In the genomic region with DNA sequence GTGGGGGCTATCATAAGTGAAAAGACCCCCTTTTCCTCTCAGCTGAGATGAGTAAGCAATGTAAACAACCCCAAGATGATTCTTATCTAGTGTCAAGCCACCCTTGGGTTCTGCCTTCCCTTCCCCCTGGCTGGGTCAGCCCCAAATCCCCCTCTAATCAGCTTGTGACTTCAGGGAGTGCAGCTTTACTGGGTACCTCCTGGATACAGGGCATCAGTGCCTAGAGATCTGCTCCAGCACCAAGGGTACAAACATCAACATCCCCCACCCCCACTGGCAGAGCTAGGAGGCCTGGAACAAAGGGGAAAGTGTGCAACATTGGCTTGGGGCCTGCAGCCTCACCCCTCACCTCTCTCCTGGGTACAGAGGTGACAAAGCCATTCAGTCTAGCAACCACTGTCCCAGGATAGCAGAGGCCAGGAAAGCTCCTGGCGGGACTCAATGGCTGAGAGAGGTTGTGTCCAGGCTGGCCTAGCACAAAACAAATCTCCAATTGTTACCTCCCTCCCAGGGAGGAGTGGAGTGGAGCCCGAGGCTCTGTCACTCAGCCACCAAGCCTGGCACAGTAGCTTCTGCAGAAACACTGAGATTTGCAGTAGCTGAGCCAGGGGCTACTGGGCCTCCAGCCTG, we compare ENCODE assay signal across 9 mouse cellular contexts. TPM values are rescaled to one million over a fixed set of nuclear protein-coding genes. Genes with fewer than 3 reads are reported as not detected.
A peak's percentile ranks its signal among the peaks of the same experiment; 100 is the strongest.
DNase-seq lines count a peak whose midpoint lies in the region; ATAC-seq and TF ChIP-seq lines count a peak whose summit lies in the region.
"Had no signal": no experiment of that assay in that cellular context is flagged by ENCODE, and none has a peak within 500 bp of the region (broad histone marks: within the 10 kb centered on the region; RNA-seq: fewer than 3 reads in every experiment).

No protein-coding gene starts in this region.

- peak overlapping the region; percentile 97 for H3K9ac ChIP-seq in liver, embryonic 12.5 days
- H3K9ac ChIP-seq in liver, embryonic 11.5 days (ENCODE audit: low read depth, low read length): no peak overlapping the region
- no peak overlapping the region for H3K9ac ChIP-seq in embryonic facial prominence, embryonic 15.5 days
- 0 out of 2 replicates have a peak overlapping the region, but pooled peaks have one; percentile 48 for H3K9ac ChIP-seq in intestine, embryonic 16.5 days (ENCODE audit: low read depth, low read length)

- H3K4me3 ChIP-seq in liver, embryonic 12.5 days: peak overlapping the region; percentile 87
- no peak overlapping the region for H3K4me3 ChIP-seq in liver, embryonic 11.5 days (ENCODE audit: low read depth, low read length)
- peak overlapping the region; percentile 89; the same call in 1 of the 2 replicates for H3K4me3 ChIP-seq in embryonic facial prominence, embryonic 15.5 days (replicated peaks)
- no peak overlapping the region for H3K4me3 ChIP-seq in intestine, embryonic 16.5 days (ENCODE audit: low read length)
- no peak overlapping the region for H3K4me3 ChIP-seq in myocyte

- peaks cover 83% of the 10 kb centered on the region for H3K79me2 ChIP-seq in myocyte (ENCODE audit: control insufficient read depth, insufficient read depth)

- no peaks in the 10 kb centered on the region for H3K9me3 ChIP-seq in liver, embryonic 12.5 days (replicated peaks)
- no peaks in the 10 kb centered on the region for H3K9me3 ChIP-seq in liver, embryonic 11.5 days (ENCODE audit: control insufficient read depth, low read length)
- no peaks in the 10 kb centered on the region for H3K9me3 ChIP-seq in embryonic facial prominence, embryonic 15.5 days (replicated peaks)
- no peaks in the 10 kb centered on the region for H3K9me3 ChIP-seq in intestine, embryonic 16.5 days (ENCODE audit: control insufficient read depth, low read length)

- WGBS in liver, embryonic 12.5 days (ENCODE audit: insufficient replicate concordance): 76% methylated on average over 2 of the region's 2 CpGs
- WGBS in liver, embryonic 11.5 days: 76% methylated on average over 2 of the region's 2 CpGs
- 31% methylated on average over 2 of the region's 2 CpGs for WGBS in embryonic facial prominence, embryonic 15.5 days
- WGBS in intestine, embryonic 16.5 days: 59% methylated on average over 2 of the region's 2 CpGs

- peaks cover 89% of the 10 kb centered on the region for H3K4me1 ChIP-seq in liver, embryonic 12.5 days
- peaks cover 58% of the 10 kb centered on the region for H3K4me1 ChIP-seq in liver, embryonic 11.5 days (replicated peaks; ENCODE audit: control insufficient read depth, insufficient read depth, low read length)
- peaks cover 70% of the 10 kb centered on the region for H3K4me1 ChIP-seq in embryonic facial prominence, embryonic 15.5 days
- H3K4me1 ChIP-seq in intestine, embryonic 16.5 days (ENCODE audit: control insufficient read depth, insufficient read depth, low read length): peaks cover 53% of the 10 kb centered on the region

- peaks cover 81% of the 10 kb centered on the region for H3K36me3 ChIP-seq in liver, embryonic 12.5 days
- H3K36me3 ChIP-seq in liver, embryonic 11.5 days (ENCODE audit: control insufficient read depth, insufficient read depth, low read length): peaks cover 10% of the 10 kb centered on the region; the same call in 1 of the 2 replicates
- H3K36me3 ChIP-seq in embryonic facial prominence, embryonic 15.5 days: no peaks in the 10 kb centered on the region
- H3K36me3 ChIP-seq in intestine, embryonic 16.5 days (ENCODE audit: control insufficient read depth, insufficient read depth, low read length): no peaks in the 10 kb centered on the region
- peaks cover 4% of the 10 kb centered on the region for H3K36me3 ChIP-seq in myocyte (ENCODE audit: control insufficient read depth, insufficient read depth)

- no peak for ATAC-seq in liver, embryonic 12.5 days
- no peak for ATAC-seq in liver, embryonic 11.5 days (replicated peaks; ENCODE audit: low FRiP score)
- no peak for ATAC-seq in embryonic facial prominence, embryonic 15.5 days (ENCODE audit: insufficient number of reproducible peaks, low FRiP score, low TSS enrichment, low read depth)
- no peak for ATAC-seq in intestine, embryonic 16.5 days

- DNase-seq in liver, embryonic 11.5 days (ENCODE audit: low spot score): no peak
- no peak for DNase-seq in thymus, adult 18-20 months
- no peak for DNase-seq in lung, postnatal 25 days (ENCODE audit: low spot score)
- DNase-seq in cerebellum, adult 11-12 months: no peak
- DNase-seq: cerebellum, adult 9-10 months had no signal

- H3ac ChIP-seq in myocyte (ENCODE audit: control insufficient read depth, insufficient read length): no peak overlapping the region

- H3K27ac ChIP-seq in liver, embryonic 12.5 days: peak overlapping the region; percentile 98
- no peak overlapping the region for H3K27ac ChIP-seq in liver, embryonic 11.5 days (ENCODE audit: low read depth, low read length)
- H3K27ac ChIP-seq in embryonic facial prominence, embryonic 15.5 days (replicated peaks): no peak overlapping the region
- no peak overlapping the region for H3K27ac ChIP-seq in intestine, embryonic 16.5 days (ENCODE audit: low read length)

- no peak for TF ChIP-seq POLR2A in myocyte (IDR thresholded peaks at IDR 0.05; ENCODE audit: insufficient read length, low read depth)

- no peaks in the 10 kb centered on the region for H3K27me3 ChIP-seq in liver, embryonic 12.5 days (replicated peaks)
- no peaks in the 10 kb centered on the region for H3K27me3 ChIP-seq in liver, embryonic 11.5 days (replicated peaks; ENCODE audit: control insufficient read depth, insufficient read depth, low read length)
- no peaks in the 10 kb centered on the region for H3K27me3 ChIP-seq in embryonic facial prominence, embryonic 15.5 days
- H3K27me3 ChIP-seq in intestine, embryonic 16.5 days (replicated peaks; ENCODE audit: control insufficient read depth, insufficient read depth, low read length): no peaks in the 10 kb centered on the region
- no peaks in the 10 kb centered on the region for H3K27me3 ChIP-seq in myocyte (ENCODE audit: control insufficient read depth, insufficient read depth, insufficient read length)

- peak overlapping the region; percentile 75 for H3K4me2 ChIP-seq in liver, embryonic 12.5 days
- H3K4me2 ChIP-seq in liver, embryonic 11.5 days: no peak overlapping the region
- H3K4me2 ChIP-seq in embryonic facial prominence, embryonic 15.5 days (replicated peaks): peak overlapping the region; percentile 75
- no peak overlapping the region for H3K4me2 ChIP-seq in intestine, embryonic 16.5 days (ENCODE audit: low read depth, low read length)
- peak overlapping the region; percentile 90 for H3K4me2 ChIP-seq in myocyte (ENCODE audit: low read depth)

TF ChIP-seq in myocyte, 11 proteins besides CTCF, POLR2A, EP300 and RAD21:
- TF ChIP-seq POLR2AphosphoS2 (IDR thresholded peaks at IDR 0.05; ENCODE audit: insufficient read length, low read depth): no peak
- TF ChIP-seq TCF12 (IDR thresholded peaks at IDR 0.05; ENCODE audit: insufficient read depth, poor library complexity, severe bottlenecking): no peak
- no peak for TF ChIP-seq TCF3 (IDR thresholded peaks at IDR 0.05; ENCODE audit: insufficient read length, low read depth)
- no peak for TF ChIP-seq USF1 (IDR thresholded peaks at IDR 0.05; ENCODE audit: low read depth)
- no peak for TF ChIP-seq MYOG (IDR thresholded peaks at IDR 0.05; ENCODE audit: control insufficient read depth in 1 of 3, insufficient read depth in 1 of 3, insufficient read length in 2 of 3, low read depth in 2 of 3)
- TF ChIP-seq MYOD1 (IDR thresholded peaks at IDR 0.05; ENCODE audit: control insufficient read depth in 1 of 3, insufficient read length in 2 of 3, low read depth in 2 of 3): no peak
- no peak for TF ChIP-seq E2F4 (IDR thresholded peaks at IDR 0.05; ENCODE audit: insufficient read depth)
- TF ChIP-seq CEBPB (IDR thresholded peaks at IDR 0.05; ENCODE audit: insufficient read depth, poor library complexity, severe bottlenecking): no peak
- TF ChIP-seq SRF (IDR thresholded peaks at IDR 0.05; ENCODE audit: control insufficient read depth, insufficient read length, low read depth): no peak
- no peak for TF ChIP-seq MAX (IDR thresholded peaks at IDR 0.05; ENCODE audit: low read depth)
- no peak for TF ChIP-seq REST (IDR thresholded peaks at IDR 0.05; ENCODE audit: insufficient read depth, insufficient read length)

RNA-seq across cellular contexts. Expression of a gene that starts 3.9 kb away (rescaled TPM):
- polyA plus RNA-seq in liver, embryonic 12.5 days (2016; fragmentation: Nextera tagmentation; extraction: Ambion mirVana): 309 TPM in 2 replicates
- 150 and 153 TPM in 2 replicates for polyA plus RNA-seq in liver, embryonic 11.5 days (2014; fragmentation: Nextera tagmentation; extraction: Ambion mirVana)
- polyA plus RNA-seq in embryonic facial prominence, embryonic 15.5 days (2015; fragmentation: Nextera tagmentation; extraction: Ambion mirVana): 141 and 160 TPM in 2 replicates
- polyA plus RNA-seq in intestine, embryonic 16.5 days (2015; fragmentation: Nextera tagmentation; extraction: Ambion mirVana): 149 and 156 TPM in 2 replicates
- polyA plus RNA-seq in myocyte (2012; fragmentation: generic; extraction: Trizol): 55.8 TPM

Comparison
In these comparisons a context has a peak if more than half of its experiments do, and no peak if none do; other contexts are left out.
1. H3K4me2 ChIP-seq: peak in liver, embryonic 12.5 days (single experiment), embryonic facial prominence, embryonic 15.5 days (single experiment) and myocyte (single experiment); none in liver, embryonic 11.5 days (single experiment) and intestine, embryonic 16.5 days (single experiment).
2. H3K4me3 ChIP-seq: peak in liver, embryonic 12.5 days (single experiment) and embryonic facial prominence, embryonic 15.5 days (single experiment); none in liver, embryonic 11.5 days (single experiment), intestine, embryonic 16.5 days (single experiment) and myocyte (single experiment).
3. H3K9ac ChIP-seq: peak in liver, embryonic 12.5 days (single experiment) and intestine, embryonic 16.5 days (single experiment); none in liver, embryonic 11.5 days (single experiment) and embryonic facial prominence, embryonic 15.5 days (single experiment).